Mouse (Mus musculus) liver (tissue): Measurements from ENCODE around the gene Trim41.
"Not testable (repeated sequence)": the region's sequence is repeated elsewhere in the genome, so short reads cannot be mapped to it uniquely, and the experiment has no call there.

Experiments
- DNase-seq: peaks from one replicate; pipeline ENCODE4 v3.0.0-alpha.2; 2020; ENCODE audit warnings: mixed read lengths

The Trim41 gene

DNA sequence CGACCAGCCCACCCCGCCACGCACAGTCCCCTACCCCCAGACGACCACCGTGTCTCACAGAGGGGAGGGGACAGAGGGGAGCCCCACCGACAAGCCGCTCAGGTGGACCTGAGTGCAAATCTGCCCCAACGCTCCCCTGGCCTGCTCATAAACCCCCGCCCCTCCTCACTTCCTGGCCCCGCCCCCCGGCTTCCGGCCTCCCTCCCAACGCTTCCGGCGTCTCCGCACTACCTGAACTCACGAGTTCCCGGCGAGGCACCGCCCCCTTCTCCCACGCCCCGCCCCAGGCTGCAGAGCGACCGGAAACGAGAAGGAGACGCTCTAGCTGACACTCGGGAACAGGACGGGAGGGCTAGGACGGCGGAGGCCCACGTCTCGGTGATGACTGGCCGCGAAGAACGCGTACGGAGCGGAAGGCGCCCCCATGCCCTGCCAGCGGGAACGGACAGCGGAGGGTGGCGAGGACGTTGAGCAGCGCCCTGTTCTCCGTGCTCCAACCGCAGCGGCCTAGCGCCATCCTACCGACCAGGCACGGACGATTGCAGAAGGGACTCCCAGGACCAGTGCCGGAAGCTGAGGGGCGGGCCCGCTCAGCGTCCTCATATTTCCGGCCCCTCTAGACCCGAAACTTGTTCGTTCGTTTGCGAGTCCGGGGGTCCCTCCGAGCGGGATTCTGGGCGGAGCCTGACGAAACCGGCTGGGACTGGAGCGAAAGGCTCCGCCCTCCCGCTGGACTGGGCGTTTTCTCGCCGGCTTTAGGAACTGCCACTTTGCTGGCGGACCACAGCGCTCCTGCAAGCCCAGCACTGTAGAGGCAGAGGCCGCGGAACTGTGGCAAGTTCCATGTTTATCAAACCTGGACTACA is at the start of gene Trim41:
Gene Trim41, minus strand, starts transcription at position 554 of the 866 bp plus-strand sequence.
- peak; percentile 100 for DNase-seq

DNA sequence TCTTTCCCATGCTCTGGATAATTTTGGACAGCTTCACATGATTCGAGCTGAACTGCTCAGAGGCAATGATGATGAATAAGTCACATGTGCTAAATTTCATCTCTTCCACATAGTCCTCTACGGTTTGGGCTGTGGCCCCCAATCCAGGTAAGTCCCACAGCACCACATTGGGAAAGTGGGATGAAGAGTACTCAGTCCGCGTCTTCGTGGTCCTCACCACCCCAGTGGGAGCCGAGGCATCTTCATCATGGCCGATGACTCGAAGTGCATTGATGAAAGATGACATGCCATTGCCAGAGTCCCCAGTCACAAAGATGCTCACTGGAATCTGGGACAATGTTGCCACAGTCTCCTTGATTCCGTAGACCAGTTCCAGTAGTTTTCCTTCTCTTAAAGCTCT is 49.3 kb upstream of the Trim41 start:
- no peak for DNase-seq

DNA sequence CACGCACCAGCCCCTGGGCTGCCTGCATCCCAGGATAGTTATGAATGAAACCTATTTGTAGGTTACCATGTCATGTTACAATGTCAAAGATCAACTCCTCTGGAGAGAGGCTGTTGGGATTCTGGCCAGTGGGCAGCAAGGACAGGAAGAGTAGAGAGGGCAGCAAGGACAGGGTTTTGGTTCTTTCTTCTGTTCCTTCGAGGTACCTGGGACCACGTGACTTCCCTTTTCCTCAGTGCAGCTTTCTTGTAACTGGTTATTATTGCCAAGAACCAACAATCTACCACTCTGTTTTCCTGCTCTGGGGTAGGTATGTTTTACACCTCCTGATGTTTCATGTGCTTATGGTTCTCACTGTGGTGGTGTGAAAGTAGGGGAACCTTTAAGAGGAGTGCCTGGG is 46.7 kb upstream of the Trim41 start:
- DNase-seq = no peak

DNA sequence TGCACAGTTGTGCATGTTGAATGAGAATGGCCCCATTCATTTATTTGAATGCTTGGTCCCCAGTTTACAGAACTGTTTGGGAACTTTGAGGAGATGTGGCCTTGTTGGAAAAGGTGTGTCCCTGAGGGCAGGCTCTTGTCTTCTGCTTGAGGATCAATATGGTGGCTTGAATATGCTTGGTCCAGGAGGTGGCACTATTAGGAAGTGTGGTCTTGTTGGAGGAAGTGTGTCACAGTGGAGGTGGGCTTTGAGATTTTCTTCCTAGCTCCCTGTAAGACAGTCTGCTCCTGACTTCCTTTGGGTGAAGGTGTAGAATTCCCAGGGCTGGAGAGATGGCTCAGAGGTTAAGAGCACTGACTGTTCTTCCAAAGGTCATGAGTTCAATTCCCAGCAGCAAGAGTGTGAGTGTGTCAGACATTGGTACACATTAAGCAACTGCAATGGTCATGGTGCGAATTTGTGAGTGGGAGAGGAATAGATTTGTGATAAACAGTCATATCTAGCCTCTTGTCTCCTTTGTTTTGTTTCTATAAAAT is 45.7 kb upstream of the Trim41 start:
- DNase-seq = no peak

DNA sequence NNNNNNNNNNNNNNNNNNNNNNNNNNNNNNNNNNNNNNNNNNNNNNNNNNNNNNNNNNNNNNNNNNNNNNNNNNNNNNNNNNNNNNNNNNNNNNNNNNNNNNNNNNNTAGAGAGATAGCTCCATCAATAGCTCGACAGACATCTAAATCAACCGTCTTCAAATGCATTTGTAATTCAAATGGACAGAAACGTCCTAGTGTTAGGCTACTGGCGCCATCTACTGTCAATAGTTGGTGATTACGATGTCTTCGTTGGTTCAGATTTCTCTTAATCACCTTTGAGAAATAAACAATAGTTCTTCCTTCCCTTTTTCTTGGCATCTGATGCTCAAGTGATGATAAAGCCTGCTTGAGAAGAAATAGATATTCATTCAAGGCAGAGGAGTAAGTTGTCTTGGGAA is 41.9 kb upstream of the Trim41 start:
- peak; percentile 47 for DNase-seq

DNA sequence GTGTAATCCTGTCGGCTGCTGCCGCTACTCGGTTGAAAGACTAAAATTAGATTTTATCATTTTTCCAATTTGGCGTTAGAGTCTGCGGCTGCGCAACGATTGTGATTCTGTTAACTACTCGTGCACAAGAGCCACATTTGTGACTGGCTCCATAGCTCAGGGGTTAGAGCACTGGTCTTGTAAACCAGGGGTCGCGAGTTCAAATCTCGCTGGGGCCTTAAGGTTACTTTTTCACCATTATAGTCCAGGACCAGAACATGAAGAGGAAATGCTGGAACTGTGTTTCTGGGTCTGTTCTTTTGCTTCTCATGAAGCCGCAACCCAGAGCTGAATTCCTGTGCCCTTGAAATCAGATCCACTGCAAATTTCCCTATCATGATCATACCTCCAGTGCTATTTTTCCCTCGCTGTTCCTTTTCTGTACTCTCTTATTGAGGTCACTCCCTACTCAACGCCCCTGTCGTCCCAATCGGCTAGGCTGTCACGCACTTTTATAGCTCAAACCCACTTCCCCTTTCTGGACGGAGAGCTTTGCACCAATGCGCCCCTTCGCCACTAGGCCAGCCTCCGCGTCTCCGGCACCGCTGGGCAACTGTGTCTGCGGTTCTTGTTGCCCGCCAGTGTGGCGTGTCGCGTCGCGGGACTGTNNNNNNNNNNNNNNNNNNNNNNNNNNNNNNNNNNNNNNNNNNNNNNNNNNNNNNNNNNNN is 36.5 kb upstream of the Trim41 start:
- DNase-seq = peak; percentile 86

DNA sequence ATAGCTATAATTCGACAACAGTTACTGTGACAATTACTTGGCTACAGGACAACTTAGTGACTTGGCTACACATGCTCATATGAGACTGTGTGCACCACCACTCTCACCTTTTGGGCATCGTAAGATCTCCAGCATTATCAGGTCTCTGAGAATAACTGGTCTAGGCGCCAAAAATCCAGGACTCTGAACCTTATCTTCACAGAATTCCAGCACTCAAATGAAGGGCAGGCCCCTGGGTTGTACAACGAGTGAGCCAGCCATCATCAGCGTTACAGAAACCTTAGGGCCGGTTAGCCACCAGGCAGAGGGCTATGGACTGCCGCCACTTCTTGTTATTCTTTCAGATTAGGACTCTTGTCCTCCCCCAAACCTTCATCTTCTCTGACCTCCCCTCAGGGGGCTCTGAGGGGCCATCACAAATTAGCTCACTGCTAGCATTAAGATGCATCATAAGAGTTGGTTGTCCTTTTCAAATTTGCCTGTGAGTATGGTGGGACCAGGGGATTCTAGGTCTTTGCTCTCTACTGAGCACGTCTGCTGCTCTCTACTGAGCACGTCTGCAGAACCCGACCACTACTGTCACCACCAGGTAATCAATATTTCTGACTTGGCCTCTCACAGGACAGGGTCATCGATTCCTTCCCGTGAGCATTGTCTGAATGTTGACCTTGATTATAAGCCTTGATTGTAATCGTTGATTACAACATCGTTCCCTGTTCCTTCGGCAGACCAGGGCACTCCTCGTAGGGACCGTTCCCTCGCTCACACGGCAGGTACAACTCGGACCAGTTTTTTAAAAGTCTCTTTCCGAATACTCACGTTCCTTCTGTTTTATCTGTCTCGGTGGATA is 35.7 kb upstream of the Trim41 start:
- DNase-seq = no peak

DNA sequence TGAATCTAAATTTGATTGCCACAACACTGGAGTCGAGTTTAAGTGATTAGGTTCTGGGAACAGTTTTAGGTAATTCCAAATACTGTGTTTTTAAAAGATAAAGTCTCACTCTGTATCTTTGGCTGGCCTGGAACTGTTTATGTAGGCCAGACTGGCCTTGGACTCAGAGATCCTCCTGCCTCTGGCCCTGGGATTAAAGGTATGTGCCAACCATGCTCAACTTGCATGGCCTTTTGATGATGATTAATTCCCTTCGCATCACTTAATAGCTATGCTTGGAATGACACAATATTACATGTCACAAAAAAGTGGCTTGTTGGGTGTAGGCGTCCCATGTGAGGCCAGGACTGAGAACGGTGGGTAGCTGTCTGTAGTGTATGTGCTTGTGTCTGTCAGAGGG is 35.0 kb upstream of the Trim41 start:
- DNase-seq = no peak

DNA sequence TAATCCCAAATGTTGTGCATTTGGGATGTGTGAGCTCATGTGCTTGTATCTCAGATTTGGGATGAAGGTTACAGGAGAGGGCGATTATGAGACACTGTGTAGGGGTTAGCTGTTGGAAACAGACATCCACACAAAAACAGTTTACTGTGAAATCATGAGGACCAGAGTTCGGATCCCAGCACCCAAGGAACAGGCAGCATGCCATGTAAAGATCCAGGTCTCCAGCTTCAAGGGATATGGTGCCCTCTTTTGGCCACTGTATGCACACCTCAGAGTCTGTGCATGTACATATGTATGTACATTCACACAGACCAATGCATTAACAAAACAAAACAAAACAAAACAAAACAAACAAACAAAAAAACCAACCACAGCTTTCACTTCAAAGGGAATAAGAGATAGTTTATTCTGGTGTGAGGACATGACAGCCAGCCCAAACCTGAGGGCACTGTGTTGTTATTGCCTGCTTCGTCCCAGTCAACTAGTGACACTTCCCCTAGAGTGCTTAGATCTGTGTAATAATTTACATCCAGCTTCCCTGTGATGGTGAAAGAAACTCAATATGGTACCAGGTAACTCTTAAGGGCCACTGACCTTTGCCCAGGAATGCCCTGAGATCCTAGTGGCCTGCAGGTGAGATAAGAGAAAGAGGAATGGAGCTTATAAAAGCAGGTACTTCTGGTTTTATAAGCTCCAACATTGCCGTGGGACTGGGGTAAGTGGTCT is 34.3 kb upstream of the Trim41 start:
- peak; percentile 18 for DNase-seq

DNA sequence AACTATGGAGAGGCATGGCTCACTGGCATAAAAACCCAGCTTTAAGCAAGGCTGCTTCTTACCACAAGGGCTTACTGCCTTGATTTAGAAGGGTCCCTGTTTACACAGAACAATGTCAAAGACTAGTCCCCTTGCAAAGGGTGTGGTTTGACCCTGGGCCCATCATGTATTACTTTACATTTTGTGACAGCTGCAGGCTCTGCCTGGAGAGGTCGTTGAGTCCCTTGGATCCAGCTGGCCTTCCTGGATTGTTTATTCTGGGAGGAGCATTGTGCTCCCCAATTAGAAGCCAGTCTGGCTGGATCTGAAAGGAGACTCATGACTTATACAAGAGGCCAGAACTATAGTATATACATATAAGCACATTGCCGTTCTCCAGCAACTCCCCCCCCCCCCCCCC is 33.1 kb upstream of the Trim41 start:
- no peak for DNase-seq

DNA sequence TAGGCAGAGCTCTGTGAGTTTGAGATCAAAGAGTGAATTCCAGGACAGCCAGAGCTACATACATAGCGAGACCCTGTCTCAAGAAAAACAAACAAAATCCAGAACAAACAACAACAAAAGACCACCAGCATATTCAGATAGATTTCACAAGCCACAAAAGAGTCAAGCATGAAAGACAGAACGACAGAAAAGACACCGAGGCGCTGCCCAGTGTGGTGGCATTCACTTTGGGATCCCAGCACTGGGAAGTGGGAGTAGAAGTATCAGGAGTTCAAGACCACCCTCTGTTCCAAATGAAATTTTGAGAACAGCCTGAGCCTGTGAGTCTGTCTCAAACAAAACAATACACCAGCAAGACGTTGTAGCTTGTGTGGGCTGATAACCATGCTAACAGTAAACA is 29.7 kb upstream of the Trim41 start:
- no peak for DNase-seq

DNA sequence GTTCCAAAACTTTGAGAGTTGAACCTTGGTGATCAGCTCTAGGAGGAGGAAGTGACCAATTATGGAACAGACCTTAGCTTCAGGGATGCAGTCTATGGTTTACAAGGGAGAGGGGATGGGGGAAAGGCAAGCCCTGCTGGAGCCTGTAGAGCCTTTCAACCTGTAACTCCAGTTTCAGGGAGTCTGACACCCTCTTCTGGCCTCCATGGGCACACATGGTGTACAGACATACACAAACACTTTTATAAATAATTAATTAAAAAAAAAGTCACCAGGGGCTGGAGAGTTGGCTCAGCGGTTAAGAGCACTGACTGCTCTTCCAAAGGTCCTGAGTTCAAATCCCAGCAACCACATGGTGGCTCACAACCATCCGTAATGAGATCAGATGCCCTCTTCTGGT is 29.2 kb upstream of the Trim41 start:
- DNase-seq = not testable (repeated sequence)

DNA sequence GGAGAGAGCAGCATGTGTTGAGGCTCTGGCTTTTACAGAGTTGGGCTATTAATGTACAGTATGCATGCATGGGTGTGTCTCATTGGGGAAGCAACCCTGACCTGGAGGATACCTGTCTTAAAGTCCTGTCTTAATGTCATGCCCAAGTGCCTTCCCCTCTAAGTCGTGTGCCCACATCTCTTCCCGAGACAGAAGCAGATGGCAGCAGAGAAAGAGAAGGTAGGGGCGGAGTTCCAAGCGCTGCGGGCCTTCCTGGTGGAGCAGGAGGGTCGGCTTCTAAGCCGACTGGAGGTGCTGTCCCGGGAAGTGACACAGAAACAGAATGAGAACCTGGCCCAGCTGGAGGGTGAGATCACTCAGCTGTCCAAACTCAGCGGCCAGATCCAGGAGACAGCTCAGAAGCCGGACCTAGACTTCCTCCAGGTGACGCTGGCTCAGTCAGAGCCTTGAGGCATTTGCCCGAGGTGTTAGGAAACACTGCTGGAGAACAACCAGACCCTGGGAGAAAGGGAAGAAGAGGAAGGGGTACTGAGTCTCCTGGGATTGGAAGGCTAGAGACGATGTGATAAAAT is 28.2 kb upstream of the Trim41 start:
- DNase-seq = no peak

DNA sequence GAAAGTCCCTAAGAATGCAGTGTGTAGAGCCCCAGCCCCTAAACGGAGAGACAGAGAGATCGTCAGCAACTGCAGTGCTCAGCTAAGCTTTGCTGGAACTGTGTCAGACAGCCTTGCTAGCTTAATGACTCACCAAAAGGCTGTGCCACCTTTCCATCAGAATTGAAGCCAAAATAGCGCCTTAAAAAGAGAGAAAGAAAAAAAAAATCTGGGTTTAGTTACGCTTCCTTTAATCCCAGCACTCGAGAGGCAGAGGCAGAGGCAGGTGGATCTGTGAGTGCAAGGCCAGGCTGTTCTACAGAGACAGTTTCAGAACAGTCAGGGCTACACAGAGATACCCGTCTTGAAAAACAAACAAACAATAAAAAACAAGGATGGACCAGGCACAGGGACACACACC is 27.2 kb upstream of the Trim41 start:
- DNase-seq = no peak

DNA sequence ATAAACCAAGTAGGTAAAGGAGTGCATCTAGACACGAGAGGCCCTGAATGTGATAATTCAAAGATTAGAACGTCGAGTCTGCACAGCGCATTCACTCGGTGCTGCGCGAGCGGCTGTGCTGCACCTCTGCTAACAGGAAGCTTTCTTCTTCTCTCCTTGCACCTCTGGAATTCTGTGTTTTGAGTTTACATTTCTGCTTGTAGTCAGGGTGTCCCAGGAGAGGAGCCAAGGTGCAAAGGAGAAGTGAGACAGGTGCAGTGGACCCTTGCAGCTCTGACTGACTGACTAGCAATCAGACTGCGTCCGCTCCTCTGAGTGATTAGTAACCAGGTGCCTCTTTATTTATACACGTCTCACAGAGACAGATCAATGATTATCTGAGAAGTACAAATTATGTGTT is 26.0 kb upstream of the Trim41 start:
- no peak for DNase-seq

DNA sequence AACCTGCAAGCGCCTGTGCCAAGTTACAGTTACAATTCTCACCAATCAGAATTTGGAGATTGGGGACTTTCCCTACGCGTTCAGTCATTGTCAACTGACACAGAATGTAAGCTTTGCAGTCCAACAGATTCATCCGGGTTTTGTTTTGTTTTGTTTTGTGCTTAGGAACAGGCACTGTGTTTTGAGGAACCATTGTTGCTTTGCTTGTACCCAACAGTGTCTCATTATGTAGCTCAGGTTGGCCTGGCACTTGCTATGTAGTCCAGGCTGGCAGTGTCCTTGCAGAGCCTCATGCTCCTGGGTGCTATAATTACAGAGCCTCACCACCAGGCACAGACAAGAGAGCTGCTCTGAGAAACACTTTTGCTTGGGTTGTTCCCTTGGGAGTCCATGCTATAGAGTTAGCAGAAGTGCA is 25.2 kb upstream of the Trim41 start:
- DNase-seq = no peak

DNA sequence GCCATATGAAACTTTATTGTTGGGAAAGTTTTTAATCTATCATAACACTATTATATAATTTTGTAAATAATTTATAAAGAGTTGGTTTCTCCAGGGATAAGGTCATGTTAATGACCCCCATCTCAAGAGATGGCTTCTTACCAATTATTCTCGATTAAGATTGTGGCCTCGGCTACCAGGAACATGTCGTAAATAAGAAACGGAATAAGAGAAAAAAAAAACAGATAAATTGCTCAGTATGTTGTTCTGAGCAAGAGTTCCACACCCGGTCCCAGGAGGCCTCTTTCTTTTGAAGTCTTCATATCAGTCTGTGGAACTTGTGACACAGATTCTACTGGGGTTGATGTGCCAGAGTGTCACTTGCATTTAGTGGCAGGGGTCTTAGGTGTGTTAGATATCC is 24.1 kb upstream of the Trim41 start:
- DNase-seq = no peak

DNA sequence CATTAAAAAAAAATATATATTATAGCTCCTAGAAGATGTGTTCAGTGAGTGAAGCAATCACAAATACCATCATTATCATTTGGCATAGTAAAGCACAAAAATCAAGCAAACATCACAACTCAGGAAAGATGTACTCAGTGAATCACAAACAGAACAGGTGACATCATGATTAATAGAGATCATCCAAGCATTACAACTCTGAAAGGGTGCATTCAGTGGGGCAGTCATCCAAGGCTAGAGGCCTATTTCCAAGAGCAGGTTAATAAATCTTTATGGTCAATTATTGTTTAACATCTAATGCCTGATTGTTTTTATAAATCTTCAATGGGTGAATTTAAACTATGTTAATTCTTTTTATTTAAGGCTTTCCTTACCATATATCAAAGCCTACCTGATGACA is 23.7 kb upstream of the Trim41 start:
- no peak for DNase-seq

DNA sequence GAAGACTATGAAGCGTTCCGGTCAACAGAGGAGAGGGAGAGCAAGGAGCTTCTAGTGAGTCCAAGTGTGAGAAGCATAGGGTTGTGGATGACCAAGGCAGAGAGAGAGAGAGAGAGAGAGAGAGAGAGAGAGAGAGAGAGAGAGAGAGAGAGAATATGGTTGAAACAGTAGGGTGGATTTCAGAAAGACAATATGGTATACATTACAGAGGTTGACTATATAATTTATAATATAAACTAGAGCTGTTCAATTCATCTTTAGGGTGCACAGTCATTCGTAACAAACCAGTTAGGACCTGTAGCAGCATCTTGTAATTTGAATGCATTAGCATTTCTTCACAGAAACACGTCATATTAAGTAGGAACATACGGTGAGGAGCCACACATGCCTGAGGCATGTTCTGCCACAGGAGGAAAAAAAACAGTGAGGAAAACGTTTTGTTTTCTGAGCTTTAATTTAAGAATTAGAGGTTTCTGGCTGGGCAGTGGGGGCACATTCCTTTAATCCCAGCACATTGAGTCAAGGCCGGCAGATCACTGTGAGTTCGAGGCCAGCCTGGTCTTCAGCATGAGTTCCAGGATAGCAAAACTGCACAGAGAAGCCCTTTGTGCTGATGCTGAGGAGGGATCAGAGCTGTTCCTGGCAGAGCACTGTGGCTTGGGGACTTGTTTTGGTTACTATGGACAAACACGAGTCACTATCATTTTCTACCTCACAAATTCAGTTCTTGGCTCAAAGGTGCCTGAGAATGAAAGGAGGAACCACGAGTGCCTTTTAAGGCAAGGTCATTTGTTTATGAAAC is 21.9 kb upstream of the Trim41 start:
- no peak for DNase-seq

DNA sequence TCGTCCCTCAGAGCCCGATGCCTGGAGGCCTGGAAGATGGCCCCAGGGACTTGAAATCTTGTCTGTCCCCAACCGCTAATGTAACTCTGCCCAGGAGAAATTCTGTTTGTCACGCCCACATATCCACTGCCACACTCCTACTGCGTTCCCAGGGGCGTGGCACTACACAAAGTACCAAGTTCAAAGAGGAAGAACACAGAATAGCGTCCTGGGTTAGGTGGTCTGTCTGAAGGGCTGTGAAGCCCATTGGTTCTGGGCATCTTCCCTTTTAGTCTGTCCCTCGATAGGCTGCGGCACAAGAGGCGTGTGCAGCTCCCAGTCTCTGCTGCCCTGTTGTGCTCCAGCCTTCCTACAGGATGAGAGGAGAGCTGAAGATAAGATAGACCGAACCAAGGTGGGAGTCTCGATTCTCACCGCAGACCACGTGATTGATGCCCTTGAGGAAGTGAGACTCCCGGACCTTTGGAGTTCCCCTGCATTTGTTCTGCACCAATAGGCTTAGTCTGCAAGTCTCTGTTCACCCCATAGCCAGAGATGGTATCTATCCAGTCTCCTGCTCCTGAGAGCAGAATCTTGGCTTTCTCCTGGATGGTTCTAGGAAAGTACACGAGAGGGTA is 21.1 kb upstream of the Trim41 start:
- DNase-seq = peak; percentile 38
